In the genomic region with DNA sequence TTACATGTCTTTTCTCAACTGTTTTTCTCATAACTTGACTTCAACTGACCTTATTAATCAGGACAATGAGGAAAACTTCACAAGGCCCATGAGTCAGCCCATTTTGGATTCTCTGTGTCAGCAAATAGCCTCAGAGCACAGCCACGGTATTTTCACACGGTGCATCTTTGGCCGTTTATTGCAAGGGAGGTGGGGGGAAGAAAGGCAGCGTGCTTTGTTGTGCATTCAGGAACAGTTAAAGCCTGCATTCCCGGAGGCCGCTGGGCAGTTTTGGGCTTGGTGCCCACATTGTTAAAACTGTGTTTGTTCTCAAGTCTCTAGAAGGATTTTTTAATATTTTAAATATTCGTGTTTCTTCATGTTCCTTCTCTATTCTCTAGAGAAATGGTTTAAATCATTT, we compare ENCODE assay signal across 26 mouse cellular contexts. TPM values are rescaled to one million over a fixed set of nuclear protein-coding genes. Genes with fewer than 3 reads are reported as not detected.
DNase-seq lines count a peak whose midpoint lies in the region; ATAC-seq lines count a peak whose summit lies in the region.
"Had no signal": no experiment of that assay in that cellular context is flagged by ENCODE, and none has a peak within 500 bp of the region (broad histone marks: within the 10 kb centered on the region; RNA-seq: fewer than 3 reads in every experiment).

No protein-coding gene starts in this region.

- 53% methylated on average over 7 of the region's 7 CpGs for WGBS in hindbrain, embryonic 10.5 days
- 26% methylated on average over 7 of the region's 7 CpGs for WGBS in hindbrain, embryonic 14.5 days
- 8% methylated on average over 7 of the region's 7 CpGs for WGBS in neural tube, embryonic 14.5 days
- 12% methylated on average over 7 of the region's 7 CpGs for WGBS in neural tube, embryonic 15.5 days
- 19% methylated on average over 7 of the region's 7 CpGs for WGBS in embryonic facial prominence, embryonic 15.5 days

- no peak overlapping the region for H3K4me3 ChIP-seq in hindbrain, embryonic 10.5 days
- H3K4me3 ChIP-seq in hindbrain, embryonic 14.5 days (replicated peaks; ENCODE audit: low read length): no peak overlapping the region
- H3K4me3 ChIP-seq in neural tube, embryonic 14.5 days (ENCODE audit: low read depth, low read length): no peak overlapping the region
- H3K4me3 ChIP-seq in neural tube, embryonic 15.5 days (replicated peaks): no peak overlapping the region
- H3K4me3 ChIP-seq in embryonic facial prominence, embryonic 15.5 days (replicated peaks): no peak overlapping the region
- H3K4me3 ChIP-seq: heart, embryonic 10.5 days; midbrain, embryonic 13.5 days had no signal

- no peak overlapping the region for H3K27ac ChIP-seq in hindbrain, embryonic 10.5 days
- no peak overlapping the region for H3K27ac ChIP-seq in hindbrain, embryonic 14.5 days
- H3K27ac ChIP-seq in neural tube, embryonic 14.5 days (ENCODE audit: low read depth, low read length): no peak overlapping the region
- no peak overlapping the region for H3K27ac ChIP-seq in neural tube, embryonic 15.5 days (replicated peaks)
- peak overlapping the region; percentile 82 for H3K27ac ChIP-seq in embryonic facial prominence, embryonic 15.5 days (replicated peaks)
- H3K27ac ChIP-seq: heart, embryonic 10.5 days; midbrain, embryonic 13.5 days had no signal

- no peaks in the 10 kb centered on the region for H3K36me3 ChIP-seq in hindbrain, embryonic 10.5 days
- H3K36me3 ChIP-seq in hindbrain, embryonic 14.5 days (replicated peaks; ENCODE audit: control insufficient read depth, insufficient read depth): no peaks in the 10 kb centered on the region
- H3K36me3 ChIP-seq in neural tube, embryonic 14.5 days (ENCODE audit: control insufficient read depth, insufficient read depth, low read length): no peaks in the 10 kb centered on the region
- H3K36me3 ChIP-seq in neural tube, embryonic 15.5 days: no peaks in the 10 kb centered on the region
- H3K36me3 ChIP-seq in embryonic facial prominence, embryonic 15.5 days: no peaks in the 10 kb centered on the region
- H3K36me3 ChIP-seq: heart, embryonic 10.5 days; midbrain, embryonic 13.5 days had no signal

- peak; percentile 8 for DNase-seq in adrenal gland, postnatal 14 days
- DNase-seq in adrenal gland, postnatal 4 days (ENCODE audit: low spot score in 2 of 2): no peak
- DNase-seq in hindbrain, embryonic 10.5 days (ENCODE audit: low spot score): peak; percentile 6
- DNase-seq in hindbrain, embryonic 14.5 days (ENCODE audit: low spot score): no peak
- DNase-seq: adrenal gland, postnatal 25 days; cerebellum, adult 8-10 months; forebrain, postnatal 0 days; gastrocnemius, postnatal 14 days; heart, postnatal 10 days; kidney, adult 18-20 months; kidney, postnatal 14 days; lung, adult 18-20 months; lung, postnatal 4 days; right cerebral cortex, postnatal 25 days; thymus, postnatal 36 days had no signal

- ATAC-seq in hindbrain, embryonic 14.5 days (ENCODE audit: low FRiP score): no peak
- ATAC-seq in neural tube, embryonic 14.5 days (ENCODE audit: low read depth): peak; percentile 51; the same call in 1 of the 2 replicates
- no peak for ATAC-seq in neural tube, embryonic 15.5 days (ENCODE audit: low FRiP score)
- no peak for ATAC-seq in embryonic facial prominence, embryonic 15.5 days (ENCODE audit: insufficient number of reproducible peaks, low FRiP score, low TSS enrichment, low read depth)
- ATAC-seq in frontal cortex, adult (ENCODE audit: low TSS enrichment): no peak
- ATAC-seq: forebrain, postnatal 0 days; hindbrain, embryonic 16.5 days; midbrain, embryonic 13.5 days had no signal

- no peak overlapping the region for H3K4me2 ChIP-seq in hindbrain, embryonic 14.5 days (replicated peaks)
- no peak overlapping the region for H3K4me2 ChIP-seq in neural tube, embryonic 14.5 days (ENCODE audit: low read depth, low read length)
- no peak overlapping the region for H3K4me2 ChIP-seq in neural tube, embryonic 15.5 days
- no peak overlapping the region for H3K4me2 ChIP-seq in embryonic facial prominence, embryonic 15.5 days (replicated peaks)
- H3K4me2 ChIP-seq: midbrain, embryonic 13.5 days had no signal

- H3K4me1 ChIP-seq in hindbrain, embryonic 10.5 days (replicated peaks): peaks cover 3% of the 10 kb centered on the region; the same call in 1 of the 2 replicates
- no peaks in the 10 kb centered on the region for H3K4me1 ChIP-seq in hindbrain, embryonic 14.5 days (replicated peaks; ENCODE audit: control insufficient read depth, insufficient read depth, low read length)
- H3K4me1 ChIP-seq in neural tube, embryonic 14.5 days (ENCODE audit: control insufficient read depth, insufficient read depth, low read length): no peaks in the 10 kb centered on the region
- H3K4me1 ChIP-seq in neural tube, embryonic 15.5 days: 0 out of 2 replicates have a peak, but pooled peaks cover 3% of the 10 kb centered on the region
- 0 out of 2 replicates have a peak, but pooled peaks cover 5% of the 10 kb centered on the region for H3K4me1 ChIP-seq in embryonic facial prominence, embryonic 15.5 days
- H3K4me1 ChIP-seq: heart, embryonic 10.5 days; midbrain, embryonic 13.5 days had no signal

- no peaks in the 10 kb centered on the region for H3K27me3 ChIP-seq in hindbrain, embryonic 10.5 days (ENCODE audit: insufficient read depth, poor library complexity, severe bottlenecking)
- no peaks in the 10 kb centered on the region for H3K27me3 ChIP-seq in hindbrain, embryonic 14.5 days (ENCODE audit: control insufficient read depth, insufficient read depth, low read length)
- H3K27me3 ChIP-seq in neural tube, embryonic 14.5 days (ENCODE audit: control insufficient read depth, insufficient read depth, low read length): no peaks in the 10 kb centered on the region
- no peaks in the 10 kb centered on the region for H3K27me3 ChIP-seq in neural tube, embryonic 15.5 days (replicated peaks)
- H3K27me3 ChIP-seq in embryonic facial prominence, embryonic 15.5 days: no peaks in the 10 kb centered on the region
- H3K27me3 ChIP-seq: CH12.LX had no signal

- no peaks in the 10 kb centered on the region for H3K9me3 ChIP-seq in hindbrain, embryonic 10.5 days
- no peaks in the 10 kb centered on the region for H3K9me3 ChIP-seq in hindbrain, embryonic 14.5 days (ENCODE audit: control insufficient read depth, low read length)
- H3K9me3 ChIP-seq in neural tube, embryonic 14.5 days (ENCODE audit: control insufficient read depth, low read length): no peaks in the 10 kb centered on the region
- no peaks in the 10 kb centered on the region for H3K9me3 ChIP-seq in neural tube, embryonic 15.5 days (replicated peaks)
- no peaks in the 10 kb centered on the region for H3K9me3 ChIP-seq in embryonic facial prominence, embryonic 15.5 days (replicated peaks)
- H3K9me3 ChIP-seq: heart, embryonic 10.5 days; midbrain, embryonic 13.5 days had no signal

- H3K9ac ChIP-seq in hindbrain, embryonic 14.5 days: no peak overlapping the region
- no peak overlapping the region for H3K9ac ChIP-seq in neural tube, embryonic 14.5 days (replicated peaks; ENCODE audit: low read depth, low read length)
- H3K9ac ChIP-seq in neural tube, embryonic 15.5 days (replicated peaks): no peak overlapping the region
- no peak overlapping the region for H3K9ac ChIP-seq in embryonic facial prominence, embryonic 15.5 days
- H3K9ac ChIP-seq: forebrain, postnatal 0 days; midbrain, embryonic 13.5 days had no signal

RNA-seq across cellular contexts. Expression of a gene that starts 24.0 kb away (rescaled TPM):
- total RNA-seq in adrenal gland, postnatal 14 days (2021): 10.5 and 11.0 TPM in 2 replicates
- 10 to 100 TPM in 1 of 2 experiments, 1 to 10 TPM in 1; 9.1 to 10.0 TPM for total RNA-seq in adrenal gland, postnatal 4 days (2021)
- polyA plus RNA-seq in hindbrain, embryonic 10.5 days (2016; fragmentation: Nextera tagmentation; extraction: Ambion mirVana): 13.6 and 14.9 TPM in 2 replicates
- 1.5 and 1.9 TPM in 2 replicates for polyA plus RNA-seq in hindbrain, embryonic 14.5 days (2014; fragmentation: Nextera tagmentation; extraction: Ambion mirVana)
- polyA plus RNA-seq in neural tube, embryonic 14.5 days (2014; fragmentation: Nextera tagmentation; extraction: Ambion mirVana): 0.20 and 2.1 TPM in 2 replicates
- polyA plus RNA-seq in neural tube, embryonic 15.5 days (2015; fragmentation: Nextera tagmentation; extraction: Ambion mirVana): 1.3 and 1.7 TPM in 2 replicates
- 39.9 and 40.8 TPM in 2 replicates for polyA plus RNA-seq in embryonic facial prominence, embryonic 15.5 days (2015; fragmentation: Nextera tagmentation; extraction: Ambion mirVana)
- total RNA-seq: CH12.LX; common myeloid progenitor, adult 5-6 weeks had no signal

RNA-seq across cellular contexts. Expression of a gene that starts 53.2 kb away (rescaled TPM):
- not detected in 2 replicates for total RNA-seq in adrenal gland, postnatal 14 days (2021)
- total RNA-seq in adrenal gland, postnatal 4 days (2021): not detected
- polyA plus RNA-seq in hindbrain, embryonic 10.5 days (2016; fragmentation: Nextera tagmentation; extraction: Ambion mirVana): 2.3 and 2.6 TPM in 2 replicates
- 0.68 TPM in 1 of 2 replicates, not detected in the other for polyA plus RNA-seq in hindbrain, embryonic 14.5 days (2014; fragmentation: Nextera tagmentation; extraction: Ambion mirVana)
- polyA plus RNA-seq in neural tube, embryonic 14.5 days (2014; fragmentation: Nextera tagmentation; extraction: Ambion mirVana): 0.31 and 0.79 TPM in 2 replicates
- polyA plus RNA-seq in neural tube, embryonic 15.5 days (2015; fragmentation: Nextera tagmentation; extraction: Ambion mirVana): 0.64 and 0.77 TPM in 2 replicates
- polyA plus RNA-seq in embryonic facial prominence, embryonic 15.5 days (2015; fragmentation: Nextera tagmentation; extraction: Ambion mirVana): not detected in 2 replicates
- total RNA-seq: adrenal gland, postnatal 25 days; CH12.LX; common myeloid progenitor, adult 5-6 weeks; gastrocnemius, postnatal 14 days; heart, postnatal 10 days; left cerebral cortex, postnatal 14 days; liver, adult 2 months had no signal
- polyA plus RNA-seq: forebrain, postnatal 0 days; heart, embryonic 10.5 days; liver, adult 2 months had no signal

Comparison
In these comparisons a context has a peak if more than half of its experiments do, and no peak if none do; other contexts are left out.
1. DNase-seq: peak in adrenal gland, postnatal 14 days (single experiment) and hindbrain, embryonic 10.5 days (single experiment); none in adrenal gland, postnatal 4 days (0 of 2) and hindbrain, embryonic 14.5 days (single experiment).